Mouse (Mus musculus) gastrocnemius, adult 2 months (tissue): Measurements from ENCODE around the gene Gm10309. TPM values are rescaled to one million over a fixed set of nuclear protein-coding genes. Genes with fewer than 3 reads are reported as not detected.
"Not testable (repeated sequence)": the region's sequence is repeated elsewhere in the genome, so short reads cannot be mapped to it uniquely, and the experiment has no call there.

Source experiments
- DNase-seq: peaks from one replicate; pipeline ENCODE4 v3.0.0; 2022
- H3K27ac ChIP-seq: fragments of 200-600 bp; 2 replicates; pipeline ENCODE4 v1.8.1; 2022; ENCODE audit warnings: mild to moderate bottlenecking
- H3K4me3 ChIP-seq: fragments of 200-600 bp; 2 replicates; pipeline ENCODE4 v1.8.1; 2022; ENCODE audit warnings: mild to moderate bottlenecking, moderate library complexity
- CTCF ChIP-seq: fragments of 200-600 bp; IDR thresholded peaks from 2 replicates; pipeline ENCODE4 v1.8.1; 2022; ENCODE audit warnings: antibody characterized with exemption, mild to moderate bottlenecking, moderate library complexity
- intact Hi-C: fragments of 180-260 bp; cut with DNase I; formaldehyde crosslinking; loops from one replicate; pipeline ENCODE4 v1.15.1; 2025
- total RNA-seq, 2 experiments: library from RNA; stranded (reverse); gene quantifications; 2 replicates each; pipeline ENCODE4 v1.2.3; 2021

The Gm10309 gene
- total RNA-seq, 2 experiments from 2014 or later: 0.13 to 0.22 TPM

DNA sequence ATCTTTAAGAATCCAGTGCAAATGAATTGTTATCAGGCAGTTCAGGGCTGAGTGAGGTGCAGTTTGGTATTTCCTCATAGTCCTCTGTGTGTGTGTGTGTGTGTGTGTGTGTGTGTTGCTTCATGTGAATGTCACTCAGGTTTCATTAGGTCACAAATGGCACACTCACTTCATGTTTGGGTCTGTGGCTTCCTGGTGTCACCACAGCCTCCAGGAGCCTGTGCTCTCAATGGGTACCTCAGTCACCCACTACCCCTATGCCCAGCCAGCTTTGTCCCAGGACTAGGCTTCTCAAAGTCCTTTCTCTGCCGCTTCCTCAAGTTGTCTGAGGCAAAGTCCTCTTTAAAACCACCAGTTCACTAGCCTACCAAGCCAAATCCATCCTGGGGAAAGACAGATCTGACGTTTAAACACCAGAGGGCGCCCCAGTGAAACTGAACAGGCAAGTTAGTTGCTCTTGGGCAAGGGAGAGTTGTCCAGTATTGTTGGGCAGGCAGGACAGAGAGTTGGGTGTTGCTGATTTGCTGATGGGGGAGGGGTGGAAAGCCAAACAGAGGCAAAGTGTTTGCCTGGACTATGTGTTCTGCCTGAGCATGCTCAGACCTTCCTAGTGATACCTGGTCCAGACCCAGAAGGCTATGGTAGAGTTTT, 20.8 kb downstream of the Gm10309 start:
- intact Hi-C loops: loop anchor here (1.0 to 10.0 kb wide), 3 partner anchors 328 to 761 kb away; no protein-coding TSS in a partner anchor
- TF ChIP-seq CTCF: peak; percentile 89
- H3K27ac ChIP-seq: no peak overlapping the region
- peak; percentile 85 for DNase-seq
- H3K4me3 ChIP-seq: no peak overlapping the region

DNA sequence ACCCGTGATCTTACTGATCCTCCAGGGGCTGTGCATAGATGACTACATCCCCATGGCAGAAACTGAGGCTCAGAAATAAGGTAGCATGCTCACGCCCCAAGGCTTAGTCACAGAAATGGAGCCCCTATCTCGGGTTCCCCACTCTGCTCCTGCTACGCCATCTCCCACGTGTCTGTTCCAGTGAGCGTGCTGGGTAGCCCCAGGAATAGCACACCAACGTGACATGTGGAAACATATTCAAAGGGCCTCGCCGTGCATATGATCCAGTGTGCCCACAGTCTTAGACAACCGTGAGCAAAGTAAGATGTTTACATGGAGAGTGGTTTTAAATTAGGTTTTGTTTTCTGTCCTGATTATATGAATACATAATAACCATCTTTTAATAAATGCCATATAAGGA, 22.4 kb downstream of the Gm10309 start:
- Histone ChIP-seq H3K27ac (no peak overlapping the region), H3K4me3 (no peak overlapping the region)
- intact Hi-C loops: loop anchor here (5.0 to 10.0 kb wide), 2 partner anchors 330 to 762 kb away; no protein-coding TSS in a partner anchor
- TF ChIP-seq CTCF: no peak
- DNase-seq: no peak

DNA sequence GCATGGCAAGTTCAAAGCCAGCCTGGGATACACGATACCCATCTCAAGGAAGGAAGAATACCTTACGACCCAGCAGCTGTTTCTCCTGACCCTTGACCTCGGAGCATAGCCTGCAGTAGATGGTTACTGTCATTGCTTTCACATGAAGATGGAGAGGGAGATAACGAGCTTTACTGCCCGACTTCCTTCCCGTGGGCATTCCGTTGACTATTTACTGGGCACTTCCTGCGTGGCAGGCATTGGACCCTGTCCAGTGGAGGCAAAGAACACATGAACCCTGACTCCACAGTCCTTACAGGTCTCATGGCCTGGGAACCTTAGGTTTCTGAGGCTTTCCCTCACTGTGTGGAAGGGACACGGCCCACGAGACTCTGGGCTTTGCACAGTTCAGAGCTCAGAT, 25.6 kb downstream of the Gm10309 start:
- no peak overlapping the region for H3K27ac ChIP-seq
- DNase-seq: no peak
- intact Hi-C loops: no loop called here
- TF ChIP-seq CTCF: no peak
- H3K4me3 ChIP-seq: no peak overlapping the region

DNA sequence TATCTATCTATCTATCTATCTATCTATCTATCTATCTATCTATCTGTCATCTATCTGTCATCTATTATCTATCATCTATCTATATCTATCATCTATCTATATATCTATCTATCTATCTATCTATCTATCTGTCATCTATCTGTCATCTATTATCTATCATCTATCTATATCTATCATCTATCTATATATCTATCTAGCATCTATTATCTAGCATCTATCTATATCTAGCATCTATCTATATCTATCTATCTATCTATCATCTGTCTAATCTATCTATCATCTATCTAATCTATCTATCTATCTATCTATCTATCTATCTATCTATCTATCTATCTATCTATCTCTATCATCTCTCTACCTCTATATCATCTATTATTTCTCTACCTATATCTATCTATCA, 27.6 kb downstream of the Gm10309 start:
- H3K27ac ChIP-seq, DNase-seq, intact Hi-C loops, H3K4me3 ChIP-seq: not testable (repeated sequence)

DNA sequence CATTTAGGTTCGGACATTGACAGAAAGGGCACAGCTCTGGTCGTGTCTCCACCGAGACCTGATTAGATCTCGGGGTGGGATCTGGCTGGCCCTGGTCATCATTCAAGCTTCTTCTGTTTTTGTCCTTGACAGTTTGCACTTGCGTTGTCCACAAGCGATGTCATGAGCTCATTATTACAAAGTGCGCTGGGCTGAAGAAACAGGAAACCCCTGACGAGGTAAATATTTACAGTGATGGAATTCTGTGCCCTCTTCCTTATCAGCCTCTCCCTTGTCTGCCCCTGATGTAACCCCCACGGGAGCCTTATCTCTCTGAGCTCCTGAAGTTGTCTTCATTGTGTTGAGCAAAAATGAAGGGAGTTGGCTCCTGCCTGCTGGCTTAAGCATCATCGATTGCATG, 28.4 kb downstream of the Gm10309 start:
- H3K4me3 ChIP-seq: no peak overlapping the region
- intact Hi-C loops: no loop called here
- DNase-seq: no peak
- H3K27ac ChIP-seq: no peak overlapping the region
- no peak for TF ChIP-seq CTCF

DNA sequence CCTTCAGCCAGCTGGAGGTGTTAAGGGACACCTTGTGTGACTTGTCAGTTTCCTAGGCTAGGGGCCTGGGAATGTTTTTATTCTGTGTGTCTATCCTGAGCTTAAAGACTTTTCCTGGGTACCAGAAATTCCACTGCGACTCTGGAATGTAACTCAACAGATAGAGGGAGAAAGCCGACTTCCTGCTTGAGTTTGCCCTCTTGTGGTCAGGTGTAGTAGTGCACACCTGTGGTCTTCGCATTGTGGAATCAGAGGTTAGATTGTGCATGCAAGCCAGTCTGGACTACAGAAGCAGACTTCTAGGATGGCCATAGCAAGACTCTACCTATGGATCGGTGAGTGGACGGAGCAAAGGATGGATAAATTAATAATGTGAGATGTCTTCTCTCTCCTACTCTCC, 33.3 kb downstream of the Gm10309 start:
- H3K27ac ChIP-seq: no peak overlapping the region
- TF ChIP-seq CTCF: peak; percentile 71
- no peak overlapping the region for H3K4me3 ChIP-seq
- no peak for DNase-seq
- intact Hi-C loops: no loop called here

DNA sequence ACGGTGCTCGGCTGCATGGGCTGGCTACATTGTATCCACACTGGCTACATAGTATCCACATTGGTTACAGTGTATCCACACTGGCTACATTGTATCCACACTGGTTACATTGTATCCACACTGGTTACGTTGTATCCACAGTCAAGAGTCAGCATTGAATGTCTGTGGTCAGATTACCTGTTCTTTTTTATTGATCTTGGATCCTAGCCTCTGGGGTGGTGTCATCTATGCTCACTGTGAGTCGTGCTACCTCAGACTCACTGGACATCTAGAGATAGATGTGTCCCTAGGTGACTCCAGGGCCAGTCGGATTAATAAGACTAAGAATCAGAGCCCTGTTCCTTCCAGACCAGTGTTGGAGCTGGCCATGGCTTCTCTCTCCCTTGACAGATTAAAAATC, 34.9 kb downstream of the Gm10309 start:
- TF ChIP-seq CTCF: no peak
- intact Hi-C loops: no loop called here
- Histone ChIP-seq H3K27ac (no peak overlapping the region), H3K4me3 (no peak overlapping the region)
- DNase-seq: no peak

DNA sequence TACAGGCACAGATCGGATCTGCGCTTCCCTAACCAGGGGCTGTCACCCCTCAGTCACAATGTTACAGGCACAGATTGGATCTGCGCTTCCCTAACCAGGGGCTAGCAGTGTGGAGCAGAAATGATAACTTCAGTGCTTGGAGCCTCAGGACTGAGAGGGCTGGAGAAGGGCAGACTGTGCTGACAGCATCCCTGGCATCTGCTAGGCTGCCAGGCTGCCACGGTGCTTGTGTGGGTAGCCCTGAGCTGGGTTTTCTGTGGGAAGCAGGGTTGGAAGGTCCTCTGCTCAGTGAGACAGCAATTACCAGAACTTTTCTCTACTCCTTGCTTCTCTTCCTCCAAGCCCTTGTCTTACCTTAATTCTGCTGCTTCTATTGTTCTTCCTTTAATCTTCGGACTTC, 37.1 kb downstream of the Gm10309 start:
- intact Hi-C loops: no loop called here
- Histone ChIP-seq H3K27ac (no peak overlapping the region), H3K4me3 (no peak overlapping the region)
- no peak for TF ChIP-seq CTCF
- no peak for DNase-seq

DNA sequence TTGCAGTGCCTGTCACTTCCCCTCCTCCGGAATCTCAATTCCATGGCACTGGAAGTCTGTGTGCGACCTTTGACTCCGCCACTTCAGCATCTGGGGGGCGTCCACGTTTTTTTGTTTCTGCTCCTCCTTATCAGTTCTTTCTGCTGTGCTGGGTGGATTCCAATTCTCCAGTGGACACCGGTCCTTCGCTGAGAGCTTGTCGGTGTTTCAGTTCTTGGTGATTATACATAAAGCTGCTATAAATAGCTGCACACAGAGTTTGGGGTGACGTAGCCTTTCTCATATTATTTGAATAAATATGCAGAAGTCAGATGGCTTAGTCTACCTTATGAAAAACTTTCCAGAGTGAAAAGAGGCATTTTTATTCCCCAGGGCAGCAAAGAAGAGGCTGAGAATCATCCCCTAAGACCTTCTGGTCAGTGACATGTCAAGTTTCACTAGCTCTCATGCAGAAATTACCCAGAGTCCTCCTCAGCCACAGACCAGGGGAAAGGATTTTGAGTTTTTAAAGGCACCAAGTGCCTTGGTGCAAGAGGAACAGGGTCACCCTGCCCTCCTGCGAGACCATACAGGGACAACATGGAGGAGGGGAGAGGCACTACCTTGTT, 37.6 kb downstream of the Gm10309 start:
- intact Hi-C loops: no loop called here
- no peak overlapping the region for H3K4me3 ChIP-seq
- no peak overlapping the region for H3K27ac ChIP-seq

DNA sequence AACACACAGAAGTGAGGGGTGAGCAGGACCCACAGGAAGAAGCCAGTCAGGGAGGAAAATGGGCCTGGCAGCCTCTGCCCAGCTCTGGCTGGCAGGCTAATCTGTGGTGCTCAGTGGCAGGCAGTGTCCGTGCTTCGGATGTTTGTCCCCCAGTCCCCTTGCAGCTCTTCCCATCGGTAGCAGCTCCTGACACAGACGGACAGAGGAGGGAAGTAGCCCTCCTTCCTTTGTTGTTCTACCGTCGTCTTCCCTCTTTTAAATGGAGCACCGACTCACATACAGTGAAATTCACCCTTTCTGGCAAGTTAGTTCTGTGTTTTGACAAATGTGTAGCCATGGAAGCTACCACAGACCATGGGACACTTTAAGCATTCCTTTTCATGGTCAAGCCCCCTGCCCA, 38.2 kb downstream of the Gm10309 start:
- no peak for DNase-seq
- no peak for TF ChIP-seq CTCF
- H3K4me3 ChIP-seq: no peak overlapping the region
- intact Hi-C loops: no loop called here
- H3K27ac ChIP-seq: no peak overlapping the region

More for the DNA sequence above, 37.6 kb downstream of the Gm10309 start:
- TF ChIP-seq CTCF: no peak
- no peak for DNase-seq

DNA sequence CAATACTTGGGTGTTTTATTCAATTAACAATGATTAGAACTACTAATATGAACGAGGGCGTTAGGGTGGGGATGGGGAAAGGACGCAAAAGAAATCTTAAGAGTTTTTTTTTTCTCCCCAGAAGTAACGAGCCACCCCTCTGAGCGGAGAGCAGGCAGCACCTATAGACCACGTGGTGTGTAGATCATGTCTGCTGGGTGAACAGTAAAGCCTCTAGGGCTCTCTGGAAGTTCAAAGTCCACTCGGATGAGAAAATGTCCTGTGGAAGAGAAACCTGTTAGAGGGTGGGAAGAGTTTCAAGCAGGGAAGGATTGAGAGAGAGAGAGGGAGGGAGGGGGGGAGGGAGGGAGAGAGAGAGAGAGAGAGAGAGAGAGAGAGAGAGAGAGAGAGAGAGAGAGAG, 38.6 kb downstream of the Gm10309 start:
- no peak for TF ChIP-seq CTCF
- intact Hi-C loops: no loop called here
- Histone ChIP-seq H3K27ac (no peak overlapping the region), H3K4me3 (no peak overlapping the region)
- DNase-seq: no peak

DNA sequence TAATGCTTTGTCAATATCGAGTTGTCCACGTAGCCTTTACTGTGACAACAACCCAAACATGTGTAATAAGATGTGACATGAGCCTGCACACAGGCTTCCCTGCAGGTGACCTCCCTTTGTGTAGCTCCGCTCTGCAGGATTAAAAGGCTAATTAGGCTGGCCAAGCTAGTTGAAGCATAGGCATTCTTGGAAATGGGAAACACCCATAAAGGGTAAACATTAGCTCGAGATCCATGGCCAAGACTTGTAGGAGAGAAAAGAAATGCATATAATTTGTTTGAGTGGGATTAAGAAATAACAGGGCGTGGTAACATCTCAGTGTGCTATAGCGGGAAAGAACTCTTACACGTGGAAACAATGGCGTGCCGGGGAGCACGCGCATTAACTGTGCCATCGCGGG, 39.2 kb downstream of the Gm10309 start:
- TF ChIP-seq CTCF: no peak
- H3K27ac ChIP-seq: no peak overlapping the region
- intact Hi-C loops: no loop called here
- DNase-seq: no peak
- no peak overlapping the region for H3K4me3 ChIP-seq

DNA sequence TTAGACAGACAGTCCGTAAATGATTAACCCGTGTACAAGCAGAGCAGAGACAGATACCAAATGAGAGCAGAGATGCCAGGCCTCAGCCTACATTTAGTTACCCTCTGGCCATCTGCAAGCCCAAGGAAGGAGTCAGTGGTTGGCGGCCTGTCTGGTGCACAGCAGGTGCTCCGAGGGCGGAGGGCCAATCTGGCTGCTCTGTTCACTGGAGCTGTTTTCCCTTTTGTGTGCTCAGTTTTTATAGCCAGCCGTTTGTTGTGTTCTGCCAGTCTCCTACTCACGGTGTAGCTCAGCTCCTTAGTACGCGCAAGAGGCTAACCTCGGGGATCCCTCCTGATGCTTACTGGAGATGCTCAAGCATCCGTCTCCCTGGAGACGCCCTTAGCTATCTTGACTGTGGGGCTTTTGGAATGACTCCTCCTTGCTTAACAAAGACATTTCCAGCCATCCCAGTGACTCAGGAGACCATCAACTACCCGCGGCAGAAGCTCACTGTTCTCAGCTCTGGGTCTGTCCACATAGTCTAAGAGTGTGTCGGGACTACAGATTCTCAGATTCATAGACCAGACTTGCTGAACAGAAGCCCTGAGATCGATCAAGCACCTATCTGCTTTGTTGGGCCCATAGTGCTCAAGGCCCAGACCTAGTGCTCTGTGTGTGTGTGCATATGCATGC, 40.2 kb downstream of the Gm10309 start:
- TF ChIP-seq CTCF: no peak
- intact Hi-C loops: no loop called here
- Histone ChIP-seq H3K27ac (no peak overlapping the region), H3K4me3 (no peak overlapping the region)
- no peak for DNase-seq
